Mouse (Mus musculus) heart, embryonic 10.5 days (tissue): ENCODE results near the gene Klrb1c. TPM values are rescaled to one million over a fixed set of nuclear protein-coding genes. Genes with fewer than 3 reads are reported as not detected.
"Not testable (repeated sequence)": the region's sequence is repeated elsewhere in the genome, so short reads cannot be mapped to it uniquely, and the experiment has no call there.

ENCODE experiments used
- DNase-seq: peaks from one replicate; pipeline ENCODE4 v3.0.0-alpha.2; 2017; ENCODE audit warnings: low spot score
- H3K27ac ChIP-seq: fragments of 300-500 bp; sonication (generic); 2 replicates; pipeline ENCODE4 v1.5.1; 2016; ENCODE audit warnings: mild to moderate bottlenecking
- H3K27me3 ChIP-seq: fragments of 300-500 bp; sonication (generic); 2 replicates; pipeline ENCODE4 v1.6.1; 2016; ENCODE audit warnings: mild to moderate bottlenecking; ENCODE audit not compliant: poor library complexity, insufficient read depth, severe bottlenecking
- H3K36me3 ChIP-seq: fragments of 300-500 bp; sonication (generic); 2 replicates; pipeline ENCODE4 v1.6.1; 2016; ENCODE audit warnings: mild to moderate bottlenecking, moderate library complexity
- H3K4me1 ChIP-seq: fragments of 300-500 bp; sonication (generic); 2 replicates; pipeline ENCODE4 v1.6.1; 2016; ENCODE audit warnings: mild to moderate bottlenecking
- H3K4me3 ChIP-seq: fragments of 300-500 bp; sonication (generic); 2 replicates; pipeline ENCODE4 v1.5.1; 2016; ENCODE audit warnings: mild to moderate bottlenecking, moderate library complexity
- H3K9me3 ChIP-seq: fragments of 300-500 bp; sonication (generic); 2 replicates; pipeline ENCODE4 v1.6.1; 2016; ENCODE audit warnings: mild to moderate bottlenecking, moderate library complexity
- WGBS: fragments of 180-500 bp; shearing (Covaris S2); methylation state at CpG from one replicate; pipeline ENCODE4 v1.1.7; 2016; 5-methylcytosine and 5-hydroxymethylcytosine counted together
- polyA plus RNA-seq: library from polyadenylated mRNA; unstranded; fragments of >200 nt; fragmentation: Nextera tagmentation; extraction: Ambion mirVana; gene quantifications from 2 replicates; pipeline ENCODE4 v1.2.1, GENCODE M21; 2016

Klrb1c gene
- polyA plus RNA-seq, 1 experiment from 2014 or later = 0.08 TPM

- not testable (repeated sequence) for DNase-seq
- WGBS = 71% methylated on average over 4 of the region's 4 CpGs
These were observed 1.5 kb upstream of the Klrb1c start for GRCm38 (mm10) chr6:128790491-128790994.

GRCm38 (mm10) chr6:128788517-128788916 is 498 bp downstream of the Klrb1c start:
- Histone ChIP-seq H3K4me3 (no peak overlapping the region), H3K4me1 (no peaks in the 10 kb centered on the region; the same call in 1 of the 2 replicates), H3K27ac (no peak overlapping the region), H3K36me3 (no peaks in the 10 kb centered on the region), H3K27me3 (peaks cover 3% of the 10 kb centered on the region; the same call in 1 of the 2 replicates), H3K9me3 (no peaks in the 10 kb centered on the region)
- DNase-seq = no peak
- WGBS = 93% methylated on average over 1 of the region's 1 CpGs

More at GRCm38 (mm10) chr6:128790491-128790994, 1.5 kb upstream of the Klrb1c start:
- not testable (repeated sequence) for H3K36me3 ChIP-seq, H3K4me1 ChIP-seq, H3K27ac ChIP-seq, H3K4me3 ChIP-seq, H3K9me3 ChIP-seq, H3K27me3 ChIP-seq

DNA sequence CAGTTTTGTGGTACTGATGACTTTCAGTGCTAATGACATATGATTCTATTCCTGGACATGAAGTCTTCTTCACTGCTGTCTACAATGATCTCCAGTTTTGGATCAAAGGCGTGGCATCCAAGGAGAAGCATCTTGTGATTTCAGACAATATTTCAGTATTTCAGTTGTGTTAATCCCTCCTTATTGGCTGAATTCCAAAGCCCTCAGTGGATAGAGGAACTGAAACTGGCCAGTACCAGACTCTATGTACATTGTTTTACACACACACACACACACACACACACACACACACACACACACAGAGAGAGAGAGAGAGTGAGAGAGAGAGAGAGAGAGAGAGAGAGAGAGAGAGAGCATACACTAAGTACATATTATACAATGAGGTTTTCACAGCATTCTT is 2.6 kb downstream of the Klrb1c start:
- not testable (repeated sequence) for H3K27ac ChIP-seq, H3K4me3 ChIP-seq, DNase-seq, H3K36me3 ChIP-seq, H3K4me1 ChIP-seq, H3K9me3 ChIP-seq, H3K27me3 ChIP-seq
- WGBS = 82% methylated on average over 1 of the region's 1 CpGs

- WGBS = 80% methylated on average over 10 of the region's 10 CpGs
- no peaks in the 10 kb centered on the region for H3K36me3 ChIP-seq
- no peaks in the 10 kb centered on the region for H3K27me3 ChIP-seq
- no peak overlapping the region for H3K27ac ChIP-seq
- no peak overlapping the region for H3K4me3 ChIP-seq
- no peak for DNase-seq
- 0 out of 2 replicates have a peak, but pooled peaks cover 3% of the 10 kb centered on the region for H3K4me1 ChIP-seq
- H3K9me3 ChIP-seq = 0 out of 2 replicates have a peak, but pooled peaks cover 4% of the 10 kb centered on the region
These were observed 19.3 kb downstream of the Klrb1c start for GRCm38 (mm10) chr6:128769481-128770253.

GRCm38 (mm10) chr6:128768047-128768446 is 21.0 kb downstream of the Klrb1c start:
- DNase-seq = no peak
- 71% methylated on average over 4 of the region's 4 CpGs for WGBS
- no peak overlapping the region for H3K4me3 ChIP-seq

DNA sequence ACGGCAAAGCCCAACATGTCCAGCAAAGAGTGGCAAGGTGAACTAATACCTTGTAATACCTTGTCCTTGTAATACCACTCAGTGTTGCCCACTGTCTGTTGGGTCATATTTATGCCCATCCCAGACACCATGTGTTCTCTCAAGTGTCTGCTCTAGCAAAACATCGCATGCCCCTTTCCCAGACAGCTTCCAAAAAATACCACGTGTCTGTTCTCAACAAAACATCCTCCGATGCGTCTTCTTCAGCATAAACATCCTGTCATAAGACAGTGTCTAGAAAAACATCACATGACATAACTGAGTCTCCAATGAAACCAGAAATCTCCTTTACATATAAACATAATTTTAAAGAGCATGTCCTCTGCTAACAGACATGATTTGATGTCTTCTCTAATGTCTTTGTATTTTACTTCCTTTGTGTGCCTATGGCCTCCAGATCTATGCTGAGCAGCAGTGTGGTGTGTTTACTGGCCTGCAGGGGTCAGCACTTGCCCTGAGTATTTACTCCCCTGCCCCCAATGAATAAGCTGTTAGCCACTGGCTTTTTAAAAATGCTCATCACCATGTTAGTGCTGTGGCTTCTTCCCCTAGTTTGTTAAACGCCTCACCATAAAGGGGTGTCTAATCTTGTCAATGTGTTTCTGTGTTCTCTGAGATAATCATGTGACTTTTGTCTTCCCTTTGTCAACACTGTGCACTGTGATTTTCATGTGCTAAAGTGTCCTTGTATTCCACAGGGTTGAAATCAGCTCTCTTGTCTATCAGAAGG is 22.3 kb downstream of the Klrb1c start:
- not testable (repeated sequence) for H3K4me1 ChIP-seq, H3K4me3 ChIP-seq, H3K27ac ChIP-seq, H3K27me3 ChIP-seq, H3K36me3 ChIP-seq, DNase-seq, H3K9me3 ChIP-seq
- 63% methylated on average over 6 of the region's 6 CpGs for WGBS

More at GRCm38 (mm10) chr6:128768047-128768446, 21.0 kb downstream of the Klrb1c start:
- Histone ChIP-seq H3K36me3 (no peaks in the 10 kb centered on the region), H3K27me3 (no peaks in the 10 kb centered on the region), H3K4me1 (0 out of 2 replicates have a peak, but pooled peaks cover 3% of the 10 kb centered on the region), H3K9me3 (0 out of 2 replicates have a peak, but pooled peaks cover 2% of the 10 kb centered on the region), H3K27ac (no peak overlapping the region)

DNA sequence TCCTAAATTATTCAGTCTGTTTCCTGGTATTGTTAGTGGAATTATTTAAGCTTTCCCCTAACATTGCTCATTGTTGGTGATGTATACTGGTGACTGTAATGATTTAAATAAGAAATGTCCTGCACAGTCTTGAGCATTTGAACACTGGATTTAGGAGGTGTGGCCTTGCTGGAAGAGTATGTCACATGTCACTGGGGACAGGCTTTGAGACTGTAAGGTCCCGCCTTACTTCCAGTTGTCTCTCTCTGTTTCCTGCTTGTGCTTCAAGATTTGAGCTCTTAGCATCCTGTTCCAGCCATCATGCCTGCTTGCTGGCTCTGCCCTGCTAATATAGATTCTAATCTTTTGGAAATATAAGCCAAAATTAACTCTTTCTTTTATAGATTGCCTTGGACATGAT is 23.8 kb downstream of the Klrb1c start:
- Histone ChIP-seq H3K4me1 (0 out of 2 replicates have a peak, but pooled peaks cover 3% of the 10 kb centered on the region), H3K27me3 (no peaks in the 10 kb centered on the region), H3K27ac (no peak overlapping the region), H3K4me3 (no peak overlapping the region), H3K36me3 (no peaks in the 10 kb centered on the region), H3K9me3 (no peaks in the 10 kb centered on the region)
- no peak for DNase-seq
- 67% methylated on average over 1 of the region's 1 CpGs for WGBS

DNA sequence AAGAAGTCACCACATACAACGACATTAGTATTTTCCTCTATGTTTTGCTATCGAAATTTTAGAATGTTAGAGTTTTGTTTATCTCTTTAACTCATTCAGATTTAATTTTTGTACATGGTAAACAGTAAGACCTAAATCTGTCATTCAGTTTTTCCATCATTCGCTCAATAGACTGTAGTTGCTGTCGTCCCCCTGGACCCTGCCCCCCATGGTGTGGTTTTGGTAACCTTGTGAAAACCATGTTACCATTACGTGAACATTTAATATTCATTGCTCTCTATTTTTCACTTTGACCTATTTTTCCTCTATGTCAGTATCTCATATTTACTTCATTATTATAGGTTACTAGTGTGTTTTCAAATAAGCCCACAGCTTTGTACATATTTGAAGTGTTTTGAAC is 24.4 kb downstream of the Klrb1c start:
- WGBS = 22% methylated on average over 5 of the region's 5 CpGs
- no peak for DNase-seq
- Histone ChIP-seq H3K4me3 (peak overlapping the region; percentile 64), H3K27me3 (no peaks in the 10 kb centered on the region), H3K36me3 (no peaks in the 10 kb centered on the region), H3K27ac (0 out of 2 replicates have a peak overlapping the region, but pooled peaks have one; percentile 10), H3K4me1 (0 out of 2 replicates have a peak, but pooled peaks cover 3% of the 10 kb centered on the region), H3K9me3 (no peaks in the 10 kb centered on the region)

DNA sequence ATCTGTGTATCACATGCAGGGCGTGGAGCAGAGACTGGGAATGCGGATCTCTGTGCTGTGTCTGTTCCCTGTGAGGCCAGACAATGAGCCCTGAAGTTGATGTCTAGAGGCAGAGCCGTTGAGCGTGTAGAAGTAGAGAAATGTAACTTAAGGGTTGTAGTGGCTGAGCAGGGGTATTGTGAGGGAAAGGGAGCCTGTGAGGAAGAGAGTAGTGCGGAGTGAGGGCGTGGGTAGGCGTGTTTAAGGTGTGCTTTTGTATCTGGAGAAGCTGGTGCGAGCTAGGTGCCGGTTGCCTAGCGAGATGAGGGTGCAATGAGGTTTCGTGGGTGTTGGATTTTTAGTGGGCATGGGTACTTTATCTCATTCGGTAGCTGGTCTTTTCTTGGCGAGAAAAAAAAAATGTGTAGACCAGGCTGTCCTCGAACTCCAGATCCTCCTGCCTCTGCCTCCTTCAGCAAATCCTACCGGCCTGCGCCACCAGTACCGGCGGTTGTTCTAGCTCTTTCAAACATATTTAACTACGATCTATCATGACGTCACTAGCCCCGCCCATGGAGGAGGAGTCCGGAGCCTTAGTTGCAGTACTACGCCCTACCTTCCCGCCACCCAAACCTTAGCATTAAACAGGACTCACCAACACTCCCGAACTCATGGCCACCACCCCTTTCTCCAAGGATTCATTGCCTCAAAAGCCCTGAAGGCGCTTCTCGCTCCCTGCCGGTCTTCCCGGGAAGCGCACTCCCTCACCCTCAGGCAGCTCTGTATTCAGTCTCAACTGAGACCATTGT is 25.1 kb downstream of the Klrb1c start:
- Histone ChIP-seq H3K36me3 (no peaks in the 10 kb centered on the region), H3K27ac (peak overlapping the region; percentile 62; the same call in 1 of the 2 replicates), H3K4me3 (peak overlapping the region; percentile 64), H3K27me3 (no peaks in the 10 kb centered on the region), H3K9me3 (no peaks in the 10 kb centered on the region), H3K4me1 (0 out of 2 replicates have a peak, but pooled peaks cover 3% of the 10 kb centered on the region)
- peak; percentile 98 for DNase-seq
- WGBS = 4% methylated on average over 30 of the region's 30 CpGs

DNA sequence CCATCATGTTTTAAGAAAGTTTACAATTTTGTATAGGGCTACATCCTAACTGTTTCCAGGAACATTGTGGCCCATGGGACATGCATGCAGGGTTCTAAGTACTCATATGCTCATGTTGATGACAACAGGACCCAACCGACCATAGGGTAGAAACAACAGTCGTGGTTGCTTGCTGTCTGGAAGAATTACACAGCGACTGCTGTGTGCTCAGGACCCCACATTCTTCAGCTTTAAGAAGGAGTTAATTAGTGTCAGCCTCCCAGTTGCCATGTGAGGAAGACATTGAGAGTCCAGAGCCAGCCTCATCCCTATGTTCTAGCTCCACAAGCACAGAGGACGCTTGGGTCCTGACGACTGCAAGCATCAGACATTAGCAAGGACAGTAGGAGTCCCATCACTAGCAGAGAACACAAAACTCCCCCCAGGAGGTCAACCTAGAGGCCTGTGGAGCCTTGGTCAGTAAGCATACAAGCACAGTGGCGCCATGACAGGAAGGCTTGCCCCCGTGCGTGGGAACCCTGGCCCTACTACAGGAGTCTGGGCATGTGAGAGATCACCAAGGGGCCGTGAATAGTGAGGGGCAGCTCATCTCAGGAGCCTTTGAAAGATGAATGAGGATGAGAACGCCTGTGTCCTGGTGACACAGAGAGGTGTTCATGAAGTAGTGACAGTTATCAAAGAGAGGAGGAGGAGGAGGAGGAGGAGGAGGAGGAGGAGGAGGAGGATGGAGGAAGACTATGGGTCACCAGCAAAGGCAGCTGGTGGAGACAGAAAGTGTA is 25.9 kb downstream of the Klrb1c start:
- not testable (repeated sequence) for H3K36me3 ChIP-seq, H3K27me3 ChIP-seq, H3K9me3 ChIP-seq, DNase-seq, H3K4me1 ChIP-seq, H3K27ac ChIP-seq
- 74% methylated on average over 10 of the region's 10 CpGs for WGBS
- peak overlapping the region; percentile 64 for H3K4me3 ChIP-seq

DNA sequence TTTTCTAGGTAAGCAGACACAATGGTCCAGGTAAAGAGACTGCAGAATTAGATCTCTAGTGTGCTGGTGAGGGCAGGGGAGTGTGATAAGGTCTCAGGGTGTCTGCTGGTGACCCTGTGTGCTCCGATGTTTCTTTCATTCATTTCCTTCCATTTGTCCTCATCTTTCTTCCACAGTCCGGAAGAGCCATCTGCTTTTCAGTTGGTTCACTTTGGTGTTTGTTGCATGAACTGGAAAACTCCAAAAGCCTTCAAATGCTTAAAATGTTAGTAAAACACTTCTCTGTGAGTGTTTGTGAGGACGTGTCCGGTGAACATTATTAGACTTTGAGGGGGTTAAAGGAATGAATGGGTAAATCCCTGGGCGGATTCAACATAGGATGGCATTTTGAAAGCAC is 27.9 kb downstream of the Klrb1c start:
- WGBS = 47% methylated on average over 5 of the region's 5 CpGs
- Histone ChIP-seq H3K36me3 (no peaks in the 10 kb centered on the region), H3K4me3 (peak overlapping the region; percentile 66), H3K9me3 (no peaks in the 10 kb centered on the region), H3K27me3 (no peaks in the 10 kb centered on the region), H3K4me1 (no peaks in the 10 kb centered on the region), H3K27ac (peak overlapping the region; percentile 75; the same call in 1 of the 2 replicates)
- DNase-seq = no peak
